Mouse (Mus musculus) embryo, embryonic 9.5 days (tissue): ENCODE data around the gene Dmrta2.

Experiments used
- DNase-seq: peaks from one replicate; pipeline ENCODE4 v3.0.0-alpha.2; 2017; ENCODE audit errors: extremely low spot score

Dmrta2 gene

DNA sequence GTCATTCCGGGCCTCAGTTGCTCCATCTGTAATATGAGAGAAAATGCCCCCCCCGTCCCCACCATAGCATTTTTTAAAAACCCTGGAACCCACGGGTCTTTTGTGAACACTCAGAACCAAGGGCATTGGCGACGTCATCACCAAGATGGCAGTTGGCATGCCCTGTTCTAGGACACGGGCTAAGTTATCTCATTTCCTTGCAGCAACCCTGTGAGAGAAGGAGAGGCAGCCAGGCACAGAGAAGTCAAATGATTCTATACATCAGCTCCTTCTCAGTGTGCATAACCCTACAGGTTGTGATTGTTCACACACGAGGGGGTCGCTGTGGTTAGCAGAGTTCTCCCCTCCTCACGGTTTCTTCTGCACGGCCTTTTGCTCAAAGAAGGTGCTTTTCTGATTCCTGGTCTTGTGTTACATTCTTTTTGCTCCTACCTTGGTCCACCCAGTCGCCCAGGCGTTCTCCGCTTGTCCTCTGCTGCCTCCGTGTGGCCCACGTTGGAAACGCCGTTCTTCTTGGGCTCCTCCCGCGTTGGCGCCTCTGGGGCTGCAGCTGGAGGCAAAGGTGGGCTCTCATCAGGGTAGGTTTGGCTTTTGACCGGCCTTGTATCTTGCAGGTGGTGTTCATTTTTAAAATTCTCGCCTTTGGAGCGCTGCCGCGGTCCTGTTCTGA lies 44.2 kb downstream of the Dmrta2 start:
- peak; percentile 86 for DNase-seq

DNA sequence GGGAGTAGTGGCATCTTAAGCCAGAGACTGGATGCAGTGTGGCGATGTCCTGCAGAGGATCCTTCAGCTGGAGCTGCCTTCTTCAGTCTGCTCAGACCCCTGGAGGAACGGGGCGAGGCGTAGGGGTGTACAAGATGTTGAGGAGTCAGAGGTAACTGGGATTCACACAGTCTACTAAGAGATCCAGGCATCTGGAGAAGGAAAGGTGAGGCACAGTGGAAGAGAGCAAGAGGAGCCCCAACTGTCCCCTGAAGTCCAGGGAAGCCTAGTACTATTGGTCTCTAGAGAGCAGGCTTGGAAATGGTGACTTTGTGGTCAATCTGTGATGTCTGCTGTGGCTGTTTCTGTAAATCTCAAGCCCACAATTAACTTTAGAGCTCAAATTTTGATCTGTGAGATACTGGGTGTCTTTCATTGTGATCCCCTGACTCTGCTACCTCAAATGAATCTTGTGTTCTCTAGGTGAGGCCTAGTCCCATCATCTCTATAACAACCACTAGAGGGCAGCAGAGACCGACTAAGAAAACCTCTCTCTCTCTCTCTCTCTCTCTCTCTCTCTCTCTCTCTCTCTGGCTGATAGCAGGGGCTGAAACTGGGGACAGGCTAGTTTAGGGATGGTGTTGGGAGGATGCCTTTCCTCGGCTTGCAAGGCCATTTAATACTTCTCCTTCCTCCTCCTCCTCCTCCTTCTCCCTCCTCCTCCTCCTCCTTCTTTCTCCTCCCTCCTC lies 50.8 kb downstream of the Dmrta2 start:
- peak; percentile 60 for DNase-seq

DNA sequence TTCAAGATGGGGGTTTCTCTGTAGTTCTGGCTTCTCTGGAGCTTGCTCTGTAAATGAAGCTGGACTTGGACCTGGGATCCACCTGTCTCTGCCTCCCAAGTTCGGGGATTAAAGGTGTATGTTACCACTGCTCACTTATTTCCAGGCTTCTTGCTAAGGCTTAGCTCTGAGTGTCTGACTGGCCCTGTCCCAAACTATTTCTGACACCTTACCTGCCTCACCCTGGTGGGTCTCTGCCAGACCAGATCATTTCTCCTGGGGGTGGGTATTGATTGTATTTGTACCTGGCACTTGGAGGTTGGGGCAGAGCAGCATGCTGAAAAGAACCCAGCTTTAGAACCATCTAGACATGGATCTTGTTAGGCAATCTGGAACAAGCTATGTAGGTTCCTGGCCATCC lies 51.6 kb downstream of the Dmrta2 start:
- no peak for DNase-seq
